Mouse (Mus musculus): ENCODE results near the gene S1pr5. TPM values are rescaled to one million over a fixed set of nuclear protein-coding genes. Genes with fewer than 3 reads are reported as not detected.
"Not testable (repeated sequence)": the region's sequence is repeated elsewhere in the genome, so short reads cannot be mapped to it uniquely, and the experiment has no call there.

The S1pr5 gene
- polyA plus RNA-seq, 1 experiment = 0.40 TPM

DNA sequence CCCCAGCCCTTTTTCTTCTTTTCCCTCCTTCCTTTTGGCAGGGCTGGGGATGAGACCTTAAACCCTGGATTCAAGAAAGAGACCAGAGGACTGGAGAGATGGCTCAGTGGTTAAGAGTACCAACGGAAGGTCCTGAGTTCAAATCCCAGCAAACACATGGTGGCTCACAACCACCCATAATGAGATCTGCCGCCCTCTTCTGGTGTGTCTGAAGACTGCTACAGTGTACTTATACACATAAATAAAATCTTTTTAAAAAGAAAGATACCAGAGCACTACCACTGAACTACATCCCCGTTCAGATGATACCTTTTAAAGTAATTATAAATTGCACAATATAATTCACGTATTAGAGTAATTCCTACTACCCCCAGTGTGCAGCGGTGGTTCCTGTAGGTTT, 15.4 kb downstream of the S1pr5 start:
- no peak overlapping the region for H3K4me3 ChIP-seq (ENCODE audit: low read depth, low read length)
- no peaks in the 10 kb centered on the region for H3K36me3 ChIP-seq (ENCODE audit: control insufficient read depth, insufficient read depth, low read length, poor library complexity, severe bottlenecking)
- TF ChIP-seq EP300 (IDR thresholded peaks at IDR 0.05; ENCODE audit: insufficient read depth, low read depth, low read length) = no peak
- TF ChIP-seq CTCF (IDR thresholded peaks at IDR 0.05; ENCODE audit: low read depth, low read length) = no peak
- TF ChIP-seq POLR2A (IDR thresholded peaks at IDR 0.05; ENCODE audit: insufficient read depth, low read length) = no peak
- H3K4me1 ChIP-seq (ENCODE audit: control insufficient read depth, insufficient read depth, low read length) = peaks cover 9% of the 10 kb centered on the region
- no peak overlapping the region for H3K27ac ChIP-seq (ENCODE audit: insufficient read depth, low read length)
- H3K9me3 ChIP-seq (replicated peaks; ENCODE audit: control insufficient read depth, insufficient read depth, low read length, poor library complexity, severe bottlenecking) = no peaks in the 10 kb centered on the region
- H3K9ac ChIP-seq (ENCODE audit: low read depth, poor library complexity, severe bottlenecking) = no peak overlapping the region
- no peaks in the 10 kb centered on the region for H3K27me3 ChIP-seq (ENCODE audit: control insufficient read depth, insufficient read depth, low read length, poor library complexity, severe bottlenecking)

- no peak overlapping the region for H3K27ac ChIP-seq (ENCODE audit: insufficient read depth, low read length)
- H3K4me1 ChIP-seq (ENCODE audit: control insufficient read depth, insufficient read depth, low read length) = peaks cover 9% of the 10 kb centered on the region
- no peaks in the 10 kb centered on the region for H3K36me3 ChIP-seq (ENCODE audit: control insufficient read depth, insufficient read depth, low read length, poor library complexity, severe bottlenecking)
- no peaks in the 10 kb centered on the region for H3K9me3 ChIP-seq (replicated peaks; ENCODE audit: control insufficient read depth, insufficient read depth, low read length, poor library complexity, severe bottlenecking)
- no peak overlapping the region for H3K4me3 ChIP-seq (ENCODE audit: low read depth, low read length)
- no peak overlapping the region for H3K9ac ChIP-seq (ENCODE audit: low read depth, poor library complexity, severe bottlenecking)
- TF ChIP-seq POLR2A (IDR thresholded peaks at IDR 0.05; ENCODE audit: insufficient read depth, low read length) (no peak), CTCF (IDR thresholded peaks at IDR 0.05; ENCODE audit: low read depth, low read length) (no peak), EP300 (IDR thresholded peaks at IDR 0.05; ENCODE audit: insufficient read depth, low read depth, low read length) (no peak)
- no peaks in the 10 kb centered on the region for H3K27me3 ChIP-seq (ENCODE audit: control insufficient read depth, insufficient read depth, low read length, poor library complexity, severe bottlenecking)
Observed at GRCm38 (mm10) chr9:21231551-21231950, 16.7 kb downstream of the S1pr5 start.

- TF ChIP-seq CTCF (IDR thresholded peaks at IDR 0.05; ENCODE audit: low read depth, low read length) (no peak), EP300 (IDR thresholded peaks at IDR 0.05; ENCODE audit: insufficient read depth, low read depth, low read length) (peak; percentile 86), POLR2A (IDR thresholded peaks at IDR 0.05; ENCODE audit: insufficient read depth, low read length) (peak; percentile 87)
- Histone ChIP-seq H3K36me3 (ENCODE audit: control insufficient read depth, insufficient read depth, low read length, poor library complexity, severe bottlenecking) (no peaks in the 10 kb centered on the region), H3K27ac (ENCODE audit: insufficient read depth, low read length) (no peak overlapping the region), H3K9ac (ENCODE audit: low read depth, poor library complexity, severe bottlenecking) (0 out of 2 replicates have a peak overlapping the region, but pooled peaks have one; percentile 7), H3K4me1 (ENCODE audit: control insufficient read depth, insufficient read depth, low read length) (peaks cover 9% of the 10 kb centered on the region), H3K27me3 (ENCODE audit: control insufficient read depth, insufficient read depth, low read length, poor library complexity, severe bottlenecking) (no peaks in the 10 kb centered on the region), H3K4me3 (ENCODE audit: low read depth, low read length) (peak overlapping the region; percentile 25), H3K9me3 (replicated peaks; ENCODE audit: control insufficient read depth, insufficient read depth, low read length, poor library complexity, severe bottlenecking) (no peaks in the 10 kb centered on the region)
Observed at GRCm38 (mm10) chr9:21227342-21227741, 20.9 kb downstream of the S1pr5 start.

DNA sequence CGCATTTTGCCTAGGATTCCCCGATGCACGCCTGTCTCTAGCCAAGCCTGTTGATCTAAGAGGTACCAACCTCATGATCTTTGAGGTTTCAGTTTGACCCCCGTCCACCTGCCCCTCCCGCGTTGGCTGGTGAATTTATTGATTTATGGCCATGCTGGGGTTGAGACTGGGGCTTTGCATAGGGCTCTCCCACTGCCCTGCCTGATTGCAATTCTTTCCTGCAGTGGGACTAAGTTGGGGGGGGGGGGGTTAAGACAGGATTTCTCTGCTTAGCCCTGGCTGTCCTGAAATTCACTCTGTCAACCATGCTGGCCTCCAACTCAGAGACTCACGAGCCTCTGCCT, 22.9 kb downstream of the S1pr5 start:
- Histone ChIP-seq H3K27ac (ENCODE audit: insufficient read depth, low read length) (no peak overlapping the region), H3K9ac (ENCODE audit: low read depth, poor library complexity, severe bottlenecking) (peak overlapping the region; percentile 13)

DNA sequence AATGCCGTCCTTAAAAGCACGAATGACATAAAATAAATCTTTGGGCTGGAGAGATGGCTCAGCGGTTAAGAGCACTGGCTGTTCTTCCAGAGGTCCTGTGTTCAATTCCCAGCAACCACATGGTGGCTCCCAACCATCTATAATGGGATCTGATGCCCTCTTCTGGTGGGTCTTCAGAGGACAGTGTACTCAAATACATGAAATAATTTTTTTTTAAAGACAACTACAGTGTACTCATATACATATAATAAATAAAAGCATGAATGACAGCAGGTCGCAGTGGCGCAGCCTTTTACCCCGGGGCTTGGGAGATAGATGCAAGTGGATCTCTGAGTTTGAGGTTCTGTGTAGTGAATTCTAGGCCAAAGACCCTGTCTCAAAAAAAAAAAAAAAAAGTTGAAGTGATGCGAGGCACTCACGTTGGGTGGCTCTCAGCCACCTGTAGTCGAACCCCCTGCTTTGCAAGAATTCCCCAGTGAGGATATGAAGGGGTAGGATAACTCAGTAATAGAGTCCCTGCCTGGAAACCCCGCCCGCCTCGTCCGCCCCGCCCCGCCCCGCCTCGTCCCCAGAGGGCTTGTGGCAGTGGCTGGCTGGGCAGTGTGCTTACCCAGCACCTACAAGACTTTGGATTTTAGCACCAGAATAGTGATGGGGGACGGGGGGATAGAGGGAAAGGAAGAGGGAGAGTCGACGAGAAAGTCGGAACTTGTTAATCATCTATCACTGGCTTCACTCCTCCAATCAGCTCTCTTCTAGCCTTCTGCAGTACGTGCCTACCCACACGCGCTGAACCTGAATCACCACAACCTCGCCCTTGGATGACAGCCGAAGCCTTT, 23.4 kb downstream of the S1pr5 start:
- peak overlapping the region; percentile 35 for H3K27ac ChIP-seq (ENCODE audit: insufficient read depth, low read length)
- H3K27me3 ChIP-seq (ENCODE audit: control insufficient read depth, insufficient read depth, low read length, poor library complexity, severe bottlenecking) = no peaks in the 10 kb centered on the region
- no peaks in the 10 kb centered on the region for H3K4me1 ChIP-seq (ENCODE audit: control insufficient read depth, insufficient read depth, low read length)
- peak overlapping the region; percentile 84 for H3K4me3 ChIP-seq (ENCODE audit: low read depth, low read length)
- peak overlapping the region; percentile 13 for H3K9ac ChIP-seq (ENCODE audit: low read depth, poor library complexity, severe bottlenecking)
- H3K9me3 ChIP-seq (replicated peaks; ENCODE audit: control insufficient read depth, insufficient read depth, low read length, poor library complexity, severe bottlenecking) = no peaks in the 10 kb centered on the region
- no peaks in the 10 kb centered on the region for H3K36me3 ChIP-seq (ENCODE audit: control insufficient read depth, insufficient read depth, low read length, poor library complexity, severe bottlenecking)
- TF ChIP-seq POLR2A (IDR thresholded peaks at IDR 0.05; ENCODE audit: insufficient read depth, low read length) (no peak), EP300 (IDR thresholded peaks at IDR 0.05; ENCODE audit: insufficient read depth, low read depth, low read length) (no peak), CTCF (IDR thresholded peaks at IDR 0.05; ENCODE audit: low read depth, low read length) (no peak)

More for the DNA sequence above, 22.9 kb downstream of the S1pr5 start:
- H3K9me3 ChIP-seq (replicated peaks; ENCODE audit: control insufficient read depth, insufficient read depth, low read length, poor library complexity, severe bottlenecking) = no peaks in the 10 kb centered on the region
- peak overlapping the region; percentile 84 for H3K4me3 ChIP-seq (ENCODE audit: low read depth, low read length)
- TF ChIP-seq CTCF (IDR thresholded peaks at IDR 0.05; ENCODE audit: low read depth, low read length) (no peak), EP300 (IDR thresholded peaks at IDR 0.05; ENCODE audit: insufficient read depth, low read depth, low read length) (no peak), POLR2A (IDR thresholded peaks at IDR 0.05; ENCODE audit: insufficient read depth, low read length) (no peak)
- no peaks in the 10 kb centered on the region for H3K27me3 ChIP-seq (ENCODE audit: control insufficient read depth, insufficient read depth, low read length, poor library complexity, severe bottlenecking)
- H3K36me3 ChIP-seq (ENCODE audit: control insufficient read depth, insufficient read depth, low read length, poor library complexity, severe bottlenecking) = no peaks in the 10 kb centered on the region
- no peaks in the 10 kb centered on the region for H3K4me1 ChIP-seq (ENCODE audit: control insufficient read depth, insufficient read depth, low read length)

GRCm38 (mm10) chr9:21223906-21224305, 24.3 kb downstream of the S1pr5 start:
- TF ChIP-seq POLR2A (IDR thresholded peaks at IDR 0.05; ENCODE audit: insufficient read depth, low read length) = peak; percentile 61
- TF ChIP-seq EP300 (IDR thresholded peaks at IDR 0.05; ENCODE audit: insufficient read depth, low read depth, low read length) = no peak
- Histone ChIP-seq H3K27me3 (ENCODE audit: control insufficient read depth, insufficient read depth, low read length, poor library complexity, severe bottlenecking) (no peaks in the 10 kb centered on the region), H3K36me3 (ENCODE audit: control insufficient read depth, insufficient read depth, low read length, poor library complexity, severe bottlenecking) (no peaks in the 10 kb centered on the region), H3K9ac (ENCODE audit: low read depth, poor library complexity, severe bottlenecking) (peak overlapping the region; percentile 13), H3K4me3 (ENCODE audit: low read depth, low read length) (peak overlapping the region; percentile 44), H3K9me3 (replicated peaks; ENCODE audit: control insufficient read depth, insufficient read depth, low read length, poor library complexity, severe bottlenecking) (no peaks in the 10 kb centered on the region), H3K27ac (ENCODE audit: insufficient read depth, low read length) (peak overlapping the region; percentile 35), H3K4me1 (ENCODE audit: control insufficient read depth, insufficient read depth, low read length) (no peaks in the 10 kb centered on the region)

- H3K4me1 ChIP-seq (ENCODE audit: control insufficient read depth, insufficient read depth, low read length); H3K9me3 ChIP-seq (replicated peaks; ENCODE audit: control insufficient read depth, insufficient read depth, low read length, poor library complexity, severe bottlenecking); H3K9ac ChIP-seq (ENCODE audit: low read depth, poor library complexity, severe bottlenecking); H3K27me3 ChIP-seq (ENCODE audit: control insufficient read depth, insufficient read depth, low read length, poor library complexity, severe bottlenecking); H3K36me3 ChIP-seq (ENCODE audit: control insufficient read depth, insufficient read depth, low read length, poor library complexity, severe bottlenecking): not testable (repeated sequence)
- Histone ChIP-seq H3K4me3 (ENCODE audit: low read depth, low read length) (peak overlapping the region; percentile 17; the same call in 1 of the 2 replicates), H3K27ac (ENCODE audit: insufficient read depth, low read length) (peak overlapping the region; percentile 35)
Observed at GRCm38 (mm10) chr9:21223490-21223889, 24.8 kb downstream of the S1pr5 start.

Data from ES-Bruce4 (cell line).